ENCODE assay signal across 30 mouse cellular contexts in genomic region chr3:68096724-68097431, GRCm38 (mm10). TPM values are rescaled to one million over a fixed set of nuclear protein-coding genes. Genes with fewer than 3 reads are reported as not detected.
A peak's percentile ranks its signal among the peaks of the same experiment; 100 is the strongest.
DNase-seq lines count a peak whose midpoint lies in the region; ATAC-seq and TF ChIP-seq lines count a peak whose summit lies in the region.
"Had no signal": no experiment of that assay in that cellular context is flagged by ENCODE, and none has a peak within 500 bp of the region (broad histone marks: within the 10 kb centered on the region; RNA-seq: fewer than 3 reads in every experiment).

No protein-coding gene starts in this region.

- H3K9ac ChIP-seq in embryonic facial prominence, embryonic 14.5 days (ENCODE audit: low read depth, low read length): no peak overlapping the region
- H3K9ac ChIP-seq in lung, embryonic 14.5 days: no peak overlapping the region
- no peak overlapping the region for H3K9ac ChIP-seq in hindbrain, embryonic 12.5 days
- H3K9ac ChIP-seq: embryonic facial prominence, embryonic 15.5 days; hindbrain, embryonic 13.5 days; liver, embryonic 12.5 days; liver, postnatal 0 days; midbrain, embryonic 13.5 days had no signal

- no peak overlapping the region for H3K4me2 ChIP-seq in embryonic facial prominence, embryonic 14.5 days (ENCODE audit: low read depth, low read length)
- H3K4me2 ChIP-seq in lung, embryonic 14.5 days: no peak overlapping the region
- no peak overlapping the region for H3K4me2 ChIP-seq in hindbrain, embryonic 12.5 days (replicated peaks)
- H3K4me2 ChIP-seq: embryonic facial prominence, embryonic 15.5 days; heart, embryonic 11.5 days; hindbrain, embryonic 13.5 days; liver, embryonic 12.5 days; midbrain, embryonic 13.5 days had no signal

- peak; percentile 56 for DNase-seq in embryonic facial prominence, embryonic 14.5 days (ENCODE audit: low spot score)
- no peak for DNase-seq in embryonic facial prominence, embryonic 10.5 days (ENCODE audit: low spot score)
- DNase-seq in lung, embryonic 14.5 days: peak; percentile 25
- DNase-seq in lung, postnatal 14 days: no peak
- DNase-seq in hindlimb bud, embryonic 11.5 days (ENCODE audit: extremely low spot score, low read depth, low spot score): peak; percentile 66
- DNase-seq in neural tube, embryonic 10.5 days (ENCODE audit: extremely low spot score, low spot score): no peak
- DNase-seq: adrenal gland, adult 8-10 months; cerebellum, adult 11 months; cerebellum, adult 9-10 months; cerebellum, postnatal 36 days; gastrocnemius, adult 2 months; gastrocnemius, postnatal 36 days; heart, adult 18-20 months; heart, postnatal 36 days; kidney, adult 9 months; kidney, postnatal 10 days; left cerebral cortex, postnatal 4 days; liver, postnatal 0 days; spleen, adult 18-20 months; thymus, postnatal 14 days had no signal

- H3K4me3 ChIP-seq in embryonic facial prominence, embryonic 14.5 days (ENCODE audit: low read depth, low read length): no peak overlapping the region
- no peak overlapping the region for H3K4me3 ChIP-seq in embryonic facial prominence, embryonic 10.5 days
- no peak overlapping the region for H3K4me3 ChIP-seq in lung, embryonic 14.5 days (ENCODE audit: low read depth, low read length)
- no peak overlapping the region for H3K4me3 ChIP-seq in hindbrain, embryonic 12.5 days
- H3K4me3 ChIP-seq: embryonic facial prominence, embryonic 15.5 days; gastrocnemius, adult 2 months; hindbrain, embryonic 13.5 days; liver, embryonic 12.5 days; midbrain, embryonic 13.5 days had no signal

- H3K36me3 ChIP-seq in embryonic facial prominence, embryonic 14.5 days (ENCODE audit: control insufficient read depth, insufficient read depth, low read length): no peaks in the 10 kb centered on the region
- no peaks in the 10 kb centered on the region for H3K36me3 ChIP-seq in embryonic facial prominence, embryonic 10.5 days (replicated peaks)
- H3K36me3 ChIP-seq in lung, embryonic 14.5 days (ENCODE audit: insufficient read depth): no peaks in the 10 kb centered on the region
- H3K36me3 ChIP-seq in hindbrain, embryonic 12.5 days: no peaks in the 10 kb centered on the region
- H3K36me3 ChIP-seq: embryonic facial prominence, embryonic 15.5 days; G1E; hindbrain, embryonic 13.5 days; liver, embryonic 12.5 days; midbrain, embryonic 13.5 days had no signal

- H3K27ac ChIP-seq in embryonic facial prominence, embryonic 14.5 days (replicated peaks; ENCODE audit: low read depth, low read length): no peak overlapping the region
- no peak overlapping the region for H3K27ac ChIP-seq in embryonic facial prominence, embryonic 10.5 days (replicated peaks)
- H3K27ac ChIP-seq in lung, embryonic 14.5 days (ENCODE audit: low read depth): no peak overlapping the region
- H3K27ac ChIP-seq in hindbrain, embryonic 12.5 days: no peak overlapping the region
- H3K27ac ChIP-seq: embryonic facial prominence, embryonic 15.5 days; gastrocnemius, adult 2 months; hindbrain, embryonic 13.5 days; liver, embryonic 12.5 days; macrophage; midbrain, embryonic 13.5 days had no signal

- WGBS in embryonic facial prominence, embryonic 14.5 days: 73% methylated on average over 4 of the region's 4 CpGs
- 81% methylated on average over 4 of the region's 4 CpGs for WGBS in embryonic facial prominence, embryonic 10.5 days
- 63% methylated on average over 4 of the region's 4 CpGs for WGBS in lung, embryonic 14.5 days
- 89% methylated on average over 4 of the region's 4 CpGs for WGBS in hindbrain, embryonic 12.5 days

- ATAC-seq in embryonic facial prominence, embryonic 14.5 days (ENCODE audit: low read depth): no peak
- no peak for ATAC-seq in lung, embryonic 14.5 days (ENCODE audit: insufficient read depth)
- no peak for ATAC-seq in hindbrain, embryonic 12.5 days (ENCODE audit: low FRiP score)
- ATAC-seq: intestine, postnatal 0 days; liver, embryonic 12.5 days; liver, postnatal 0 days; lung, postnatal 0 days; midbrain, embryonic 13.5 days had no signal

- TF ChIP-seq CTCF in lung, embryonic 14.5 days (IDR thresholded peaks at IDR 0.05; ENCODE audit: low read depth): no peak

- no peaks in the 10 kb centered on the region for H3K27me3 ChIP-seq in embryonic facial prominence, embryonic 14.5 days (replicated peaks; ENCODE audit: control insufficient read depth, insufficient read depth, low read length)
- no peaks in the 10 kb centered on the region for H3K27me3 ChIP-seq in embryonic facial prominence, embryonic 10.5 days (replicated peaks; ENCODE audit: low read depth, poor library complexity, severe bottlenecking)
- no peaks in the 10 kb centered on the region for H3K27me3 ChIP-seq in lung, embryonic 14.5 days (ENCODE audit: insufficient read depth, low read length)
- no peaks in the 10 kb centered on the region for H3K27me3 ChIP-seq in hindbrain, embryonic 12.5 days
- H3K27me3 ChIP-seq: embryonic facial prominence, embryonic 15.5 days; hindbrain, embryonic 13.5 days; liver, embryonic 12.5 days; midbrain, embryonic 13.5 days had no signal

- H3K9me3 ChIP-seq in embryonic facial prominence, embryonic 14.5 days (ENCODE audit: control insufficient read depth, low read length): no peaks in the 10 kb centered on the region
- H3K9me3 ChIP-seq in embryonic facial prominence, embryonic 10.5 days: no peaks in the 10 kb centered on the region
- no peaks in the 10 kb centered on the region for H3K9me3 ChIP-seq in lung, embryonic 14.5 days (ENCODE audit: low read depth, low read length)
- no peaks in the 10 kb centered on the region for H3K9me3 ChIP-seq in hindbrain, embryonic 12.5 days (replicated peaks)
- H3K9me3 ChIP-seq: embryonic facial prominence, embryonic 15.5 days; G1E; hindbrain, embryonic 13.5 days; liver, embryonic 12.5 days; midbrain, embryonic 13.5 days had no signal

- H3K4me1 ChIP-seq in embryonic facial prominence, embryonic 14.5 days (ENCODE audit: control insufficient read depth, insufficient read depth, low read length): no peaks in the 10 kb centered on the region
- H3K4me1 ChIP-seq in embryonic facial prominence, embryonic 10.5 days: no peaks in the 10 kb centered on the region
- H3K4me1 ChIP-seq in lung, embryonic 14.5 days (ENCODE audit: insufficient read depth): no peaks in the 10 kb centered on the region
- H3K4me1 ChIP-seq in hindbrain, embryonic 12.5 days: no peaks in the 10 kb centered on the region
- H3K4me1 ChIP-seq: embryonic facial prominence, embryonic 15.5 days; liver, embryonic 12.5 days; midbrain, embryonic 13.5 days had no signal

RNA-seq across cellular contexts. Expression of gene Schip1, which starts 32.3 kb away (rescaled TPM):
- 34.6 and 37.1 TPM in 2 replicates for polyA plus RNA-seq in embryonic facial prominence, embryonic 14.5 days (2014; fragmentation: Nextera tagmentation; extraction: Ambion mirVana)
- polyA plus RNA-seq in embryonic facial prominence, embryonic 10.5 days (2016; fragmentation: Nextera tagmentation; extraction: Ambion mirVana): 37.8 and 39.4 TPM in 2 replicates
- polyA plus RNA-seq in lung, embryonic 14.5 days (2014; fragmentation: Nextera tagmentation; extraction: Ambion mirVana): 43.8 and 46.2 TPM in 2 replicates
- polyA plus RNA-seq in hindbrain, embryonic 12.5 days (2016; fragmentation: Nextera tagmentation; extraction: Ambion mirVana): 114 and 127 TPM in 2 replicates
- polyA plus RNA-seq: G1E, macrophage had no signal

Comparison
In these comparisons a context has a peak if more than half of its experiments do, and no peak if none do; other contexts are left out.
1. DNase-seq: peak in embryonic facial prominence, embryonic 14.5 days (single experiment), lung, embryonic 14.5 days (single experiment) and hindlimb bud, embryonic 11.5 days (single experiment); none in embryonic facial prominence, embryonic 10.5 days (single experiment), lung, postnatal 14 days (single experiment) and neural tube, embryonic 10.5 days (single experiment).